Mouse (Mus musculus): ENCODE measurements at regions not wholly inside any gene's neighbourhood (a gene's known extent, or its start where the extent isn't known, plus 50 kb on each side); places are given as distances from the start of the nearest gene placed in this dataset.

GRCm38 (mm10) chr9:49948546-49948945 lies 149.8 kb upstream of the Ncam1 start:
- TF ChIP-seq POLR2A (IDR thresholded peaks at IDR 0.05; ENCODE audit: insufficient read depth, low read depth, low read length) (no peak), CTCF (IDR thresholded peaks at IDR 0.05; ENCODE audit: insufficient read depth, low read depth, low read length) (no peak)
